Mouse (Mus musculus): ENCODE measurements around the gene Nkain1. TPM values are rescaled to one million over a fixed set of nuclear protein-coding genes. Genes with fewer than 3 reads are reported as not detected.

Nkain1 gene
- polyA plus RNA-seq, 1 experiment from 2014 or later: 3.6 TPM

GRCm38 (mm10) chr4:130572545-130572944 lies 1.4 kb downstream of the Nkain1 start:
- peak overlapping the region; percentile 98 for H3K4me2 ChIP-seq (ENCODE audit: low read depth, low read length)
- ATAC-seq (ENCODE audit: low read depth): no peak
- no peak overlapping the region for H3K27ac ChIP-seq (replicated peaks; ENCODE audit: low read depth, low read length)
- H3K9ac ChIP-seq (ENCODE audit: low read depth, low read length): no peak overlapping the region
- 24% methylated on average over 9 of the region's 10 CpGs for WGBS
- H3K27me3 ChIP-seq (replicated peaks; ENCODE audit: control insufficient read depth, insufficient read depth, low read length): no peaks in the 10 kb centered on the region
- H3K4me1 ChIP-seq (ENCODE audit: control insufficient read depth, insufficient read depth, low read length): peaks cover 13% of the 10 kb centered on the region; the same call in 1 of the 2 replicates
- H3K4me3 ChIP-seq (ENCODE audit: low read depth, low read length): peak overlapping the region; percentile 75
- no peaks in the 10 kb centered on the region for H3K36me3 ChIP-seq (ENCODE audit: control insufficient read depth, insufficient read depth, low read length)
- no peak for DNase-seq (ENCODE audit: low spot score)
- no peaks in the 10 kb centered on the region for H3K9me3 ChIP-seq (ENCODE audit: control insufficient read depth, low read length)

- ATAC-seq (ENCODE audit: low read depth): no peak
- H3K4me2 ChIP-seq (ENCODE audit: low read depth, low read length): 0 out of 2 replicates have a peak overlapping the region, but pooled peaks have one; percentile 18
- DNase-seq (ENCODE audit: low spot score): no peak
- H3K27me3 ChIP-seq (replicated peaks; ENCODE audit: control insufficient read depth, insufficient read depth, low read length): no peaks in the 10 kb centered on the region
- no peaks in the 10 kb centered on the region for H3K9me3 ChIP-seq (ENCODE audit: control insufficient read depth, low read length)
- H3K27ac ChIP-seq (replicated peaks; ENCODE audit: low read depth, low read length): no peak overlapping the region
- WGBS: 33% methylated on average over 10 of the region's 10 CpGs
- H3K9ac ChIP-seq (ENCODE audit: low read depth, low read length): 0 out of 2 replicates have a peak overlapping the region, but pooled peaks have one; percentile 27
- no peak overlapping the region for H3K4me3 ChIP-seq (ENCODE audit: low read depth, low read length)
- no peaks in the 10 kb centered on the region for H3K36me3 ChIP-seq (ENCODE audit: control insufficient read depth, insufficient read depth, low read length)
- peaks cover 13% of the 10 kb centered on the region; the same call in 1 of the 2 replicates for H3K4me1 ChIP-seq (ENCODE audit: control insufficient read depth, insufficient read depth, low read length)
These were observed 2.8 kb downstream of the Nkain1 start for GRCm38 (mm10) chr4:130570941-130571720.

GRCm38 (mm10) chr4:130568043-130568978 lies 5.7 kb downstream of the Nkain1 start:
- H3K4me2 ChIP-seq (ENCODE audit: low read depth, low read length): no peak overlapping the region
- no peaks in the 10 kb centered on the region for H3K36me3 ChIP-seq (ENCODE audit: control insufficient read depth, insufficient read depth, low read length)
- no peak overlapping the region for H3K9ac ChIP-seq (ENCODE audit: low read depth, low read length)
- H3K9me3 ChIP-seq (ENCODE audit: control insufficient read depth, low read length): no peaks in the 10 kb centered on the region
- H3K4me1 ChIP-seq (ENCODE audit: control insufficient read depth, insufficient read depth, low read length): peaks cover 12% of the 10 kb centered on the region; the same call in 1 of the 2 replicates
- H3K27me3 ChIP-seq (replicated peaks; ENCODE audit: control insufficient read depth, insufficient read depth, low read length): no peaks in the 10 kb centered on the region
- H3K4me3 ChIP-seq (ENCODE audit: low read depth, low read length): no peak overlapping the region
- ATAC-seq (ENCODE audit: low read depth) (no peak), DNase-seq (ENCODE audit: low spot score) (no peak)
- H3K27ac ChIP-seq (replicated peaks; ENCODE audit: low read depth, low read length): no peak overlapping the region
- WGBS: 73% methylated on average over 23 of the region's 23 CpGs

DNA sequence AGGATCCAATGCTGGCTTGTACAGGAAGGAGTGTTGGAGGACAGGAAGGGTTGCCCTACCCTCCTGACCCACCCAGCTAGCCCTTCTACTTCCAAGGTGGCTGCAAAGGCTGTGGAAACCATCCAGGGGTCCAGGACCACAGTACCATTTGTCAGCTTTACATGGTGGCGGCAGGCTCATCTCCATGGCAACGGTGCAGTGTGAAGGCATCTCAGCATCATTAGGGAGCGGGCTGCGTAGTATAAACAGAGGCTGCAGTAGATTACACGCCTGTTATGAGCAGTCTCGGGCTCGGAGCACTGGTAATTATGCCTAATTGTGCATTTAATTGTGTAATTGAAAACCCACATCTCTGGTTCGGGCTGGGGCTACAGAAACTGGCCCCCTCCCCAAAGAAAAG lies 10.2 kb downstream of the Nkain1 start:
- Histone ChIP-seq H3K36me3 (ENCODE audit: control insufficient read depth, insufficient read depth, low read length) (no peaks in the 10 kb centered on the region), H3K4me2 (ENCODE audit: low read depth, low read length) (no peak overlapping the region), H3K27me3 (replicated peaks; ENCODE audit: control insufficient read depth, insufficient read depth, low read length) (no peaks in the 10 kb centered on the region), H3K27ac (replicated peaks; ENCODE audit: low read depth, low read length) (no peak overlapping the region), H3K9ac (ENCODE audit: low read depth, low read length) (no peak overlapping the region), H3K4me1 (ENCODE audit: control insufficient read depth, insufficient read depth, low read length) (0 out of 2 replicates have a peak, but pooled peaks cover 3% of the 10 kb centered on the region), H3K9me3 (ENCODE audit: control insufficient read depth, low read length) (no peaks in the 10 kb centered on the region), H3K4me3 (ENCODE audit: low read depth, low read length) (no peak overlapping the region)
- DNase-seq (ENCODE audit: low spot score) (peak; percentile 43), ATAC-seq (ENCODE audit: low read depth) (peak; percentile 42; the same call in 1 of the 2 replicates)
- WGBS: 37% methylated on average over 8 of the region's 8 CpGs

DNA sequence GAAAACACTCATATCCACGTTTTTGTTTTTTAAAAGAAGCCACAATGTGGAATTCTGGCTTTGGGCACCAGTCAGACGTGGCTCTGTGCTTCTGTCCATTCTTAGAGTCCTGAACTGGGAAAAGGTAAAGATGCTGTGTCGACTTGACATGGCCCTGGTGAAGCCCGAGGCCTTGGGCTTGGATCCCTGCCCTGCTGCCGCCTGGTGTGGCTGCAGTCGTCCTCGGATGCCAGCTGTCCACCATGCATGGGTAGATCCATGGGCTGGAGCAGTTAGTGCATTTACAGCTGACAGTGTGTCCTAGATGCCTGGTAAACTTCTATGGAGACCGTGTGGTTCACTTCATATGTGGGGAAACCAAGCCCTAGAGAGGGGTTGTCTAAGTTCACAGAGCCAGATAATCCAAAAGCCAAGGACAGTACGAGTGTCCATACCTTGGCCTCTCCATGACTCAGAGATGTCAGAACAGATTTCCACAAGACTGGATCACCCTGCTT lies 10.7 kb downstream of the Nkain1 start:
- Histone ChIP-seq H3K9ac (ENCODE audit: low read depth, low read length) (no peak overlapping the region), H3K4me2 (ENCODE audit: low read depth, low read length) (no peak overlapping the region), H3K27ac (replicated peaks; ENCODE audit: low read depth, low read length) (no peak overlapping the region), H3K27me3 (replicated peaks; ENCODE audit: control insufficient read depth, insufficient read depth, low read length) (no peaks in the 10 kb centered on the region), H3K9me3 (ENCODE audit: control insufficient read depth, low read length) (no peaks in the 10 kb centered on the region), H3K4me1 (ENCODE audit: control insufficient read depth, insufficient read depth, low read length) (0 out of 2 replicates have a peak, but pooled peaks cover 3% of the 10 kb centered on the region), H3K36me3 (ENCODE audit: control insufficient read depth, insufficient read depth, low read length) (no peaks in the 10 kb centered on the region), H3K4me3 (ENCODE audit: low read depth, low read length) (no peak overlapping the region)
- WGBS: 77% methylated on average over 9 of the region's 9 CpGs
- ATAC-seq (ENCODE audit: low read depth) (no peak), DNase-seq (ENCODE audit: low spot score) (no peak)

DNA sequence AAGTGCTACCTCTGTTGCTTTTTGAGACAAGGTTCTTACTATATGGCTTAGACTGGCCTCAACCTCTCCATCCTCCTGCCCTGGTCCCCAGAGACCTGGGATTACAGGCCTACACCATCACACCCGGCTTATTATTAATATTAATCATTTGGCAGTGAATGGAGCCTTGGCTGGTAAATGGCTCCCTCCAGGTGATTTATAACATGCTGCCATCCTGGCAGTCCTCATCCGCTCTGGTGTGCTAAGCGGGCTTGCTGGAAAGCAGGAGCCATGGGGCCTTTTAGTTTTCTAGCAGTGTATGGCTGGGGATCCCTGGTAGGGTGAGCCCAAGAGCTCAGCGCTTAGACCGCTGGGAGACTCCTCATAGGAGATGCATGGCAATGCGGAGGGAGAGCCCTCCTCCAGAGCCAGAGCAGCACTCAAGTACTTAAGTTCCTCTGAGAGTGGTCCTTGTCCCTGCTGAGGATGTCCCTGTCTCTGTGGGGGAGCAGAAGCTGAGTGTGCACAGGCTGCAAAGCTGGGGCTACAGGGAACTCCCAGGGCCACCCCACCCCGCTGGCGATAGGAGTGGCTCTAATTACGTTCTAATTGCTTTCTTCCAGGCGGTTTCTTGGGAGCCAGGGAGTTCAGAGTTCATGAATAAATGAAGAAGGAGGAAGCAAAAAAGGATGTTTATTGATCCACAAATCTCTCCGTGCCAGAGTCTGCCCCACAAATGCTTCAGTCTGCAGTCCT lies 13.2 kb downstream of the Nkain1 start:
- no peak overlapping the region for H3K27ac ChIP-seq (replicated peaks; ENCODE audit: low read depth, low read length)
- no peaks in the 10 kb centered on the region for H3K9me3 ChIP-seq (ENCODE audit: control insufficient read depth, low read length)
- no peaks in the 10 kb centered on the region for H3K27me3 ChIP-seq (replicated peaks; ENCODE audit: control insufficient read depth, insufficient read depth, low read length)
- no peak for DNase-seq (ENCODE audit: low spot score)
- WGBS: 42% methylated on average over 11 of the region's 11 CpGs
- 0 out of 2 replicates have a peak, but pooled peaks cover 3% of the 10 kb centered on the region for H3K4me1 ChIP-seq (ENCODE audit: control insufficient read depth, insufficient read depth, low read length)
- no peak overlapping the region for H3K4me3 ChIP-seq (ENCODE audit: low read depth, low read length)
- H3K9ac ChIP-seq (ENCODE audit: low read depth, low read length): no peak overlapping the region
- H3K36me3 ChIP-seq (ENCODE audit: control insufficient read depth, insufficient read depth, low read length): no peaks in the 10 kb centered on the region
- ATAC-seq (ENCODE audit: low read depth): no peak
- no peak overlapping the region for H3K4me2 ChIP-seq (ENCODE audit: low read depth, low read length)

DNA sequence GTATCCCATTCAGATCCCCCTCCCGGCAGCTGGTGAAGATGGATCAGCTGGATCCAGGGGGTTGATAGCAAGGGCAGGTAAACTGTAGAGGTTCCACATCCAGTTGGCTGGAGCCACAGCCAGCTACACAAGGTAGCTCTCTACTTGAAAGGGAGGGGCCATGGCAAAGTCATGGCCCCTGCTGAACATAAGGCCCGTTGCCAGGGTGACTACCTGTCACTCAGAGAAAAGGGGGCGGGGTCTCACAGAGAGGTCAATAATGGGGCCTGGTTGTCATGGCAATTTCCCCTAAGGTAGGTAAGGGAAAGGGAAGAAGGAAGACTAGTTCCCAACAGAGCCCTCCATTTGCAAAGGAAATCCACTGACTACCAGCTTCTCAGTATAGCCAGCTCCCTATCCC lies 14.8 kb downstream of the Nkain1 start:
- no peak overlapping the region for H3K4me2 ChIP-seq (ENCODE audit: low read depth, low read length)
- H3K27me3 ChIP-seq (replicated peaks; ENCODE audit: control insufficient read depth, insufficient read depth, low read length): no peaks in the 10 kb centered on the region
- no peaks in the 10 kb centered on the region for H3K9me3 ChIP-seq (ENCODE audit: control insufficient read depth, low read length)
- no peak overlapping the region for H3K4me3 ChIP-seq (ENCODE audit: low read depth, low read length)
- WGBS: 92% methylated on average over 3 of the region's 3 CpGs
- no peak for DNase-seq (ENCODE audit: low spot score)
- H3K27ac ChIP-seq (replicated peaks; ENCODE audit: low read depth, low read length): no peak overlapping the region
- H3K4me1 ChIP-seq (ENCODE audit: control insufficient read depth, insufficient read depth, low read length): 0 out of 2 replicates have a peak, but pooled peaks cover 3% of the 10 kb centered on the region
- no peak overlapping the region for H3K9ac ChIP-seq (ENCODE audit: low read depth, low read length)
- H3K36me3 ChIP-seq (ENCODE audit: control insufficient read depth, insufficient read depth, low read length): no peaks in the 10 kb centered on the region
- ATAC-seq (ENCODE audit: low read depth): no peak

DNA sequence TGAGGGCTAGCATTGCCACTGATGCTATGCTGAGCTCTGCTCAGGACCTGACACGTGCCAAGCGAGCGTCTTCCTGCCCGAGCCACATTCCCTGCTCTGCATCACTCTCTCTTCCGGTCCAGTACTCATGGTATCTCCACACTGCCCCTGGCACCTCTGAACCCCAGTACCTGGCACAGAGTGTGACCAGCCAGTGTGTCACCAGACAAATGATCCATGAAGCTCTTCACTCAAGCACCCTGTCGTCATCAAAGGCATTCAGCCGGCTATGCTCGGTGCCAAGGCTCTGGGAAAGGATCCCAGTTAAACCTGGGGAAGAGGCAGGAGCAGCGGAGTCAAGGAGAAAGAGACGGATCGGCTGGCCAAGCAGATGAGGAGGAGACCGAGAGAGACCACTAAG lies 16.1 kb downstream of the Nkain1 start:
- ATAC-seq (ENCODE audit: low read depth) (no peak), DNase-seq (ENCODE audit: low spot score) (no peak)
- H3K9me3 ChIP-seq (ENCODE audit: control insufficient read depth, low read length): no peaks in the 10 kb centered on the region

More for the DNA sequence above, 16.1 kb downstream of the Nkain1 start:
- H3K27ac ChIP-seq (replicated peaks; ENCODE audit: low read depth, low read length): no peak overlapping the region; the same call in 1 of the 2 replicates
- WGBS: 81% methylated on average over 12 of the region's 12 CpGs
- H3K36me3 ChIP-seq (ENCODE audit: control insufficient read depth, insufficient read depth, low read length): no peaks in the 10 kb centered on the region
- H3K4me2 ChIP-seq (ENCODE audit: low read depth, low read length): no peak overlapping the region
- H3K4me3 ChIP-seq (ENCODE audit: low read depth, low read length): no peak overlapping the region
- H3K9ac ChIP-seq (ENCODE audit: low read depth, low read length): no peak overlapping the region
- peaks cover under 1% of the 10 kb centered on the region; the same call in 1 of the 2 replicates for H3K4me1 ChIP-seq (ENCODE audit: control insufficient read depth, insufficient read depth, low read length)
- no peaks in the 10 kb centered on the region for H3K27me3 ChIP-seq (replicated peaks; ENCODE audit: control insufficient read depth, insufficient read depth, low read length)

Measured in embryonic facial prominence, embryonic 14.5 days (tissue).